Mouse (Mus musculus): ENCODE data around the gene Zfp185. TPM values are rescaled to one million over a fixed set of nuclear protein-coding genes. Genes with fewer than 3 reads are reported as not detected.
A peak's percentile ranks its signal among the peaks of the same experiment; 100 is the strongest.

The Zfp185 gene
- polyA plus RNA-seq (2015; fragmentation: Nextera tagmentation; extraction: Ambion mirVana), result 0.48 and 0.97 TPM in 2 replicates

- Histone ChIP-seq H3K9ac (replicated peaks) (no peak within 1 kb of the TSS; the same call in 1 of the 2 replicates), H3K9me3 (no peaks in the 10 kb centered on the region), H3K27me3 (peaks cover 21% of the 10 kb centered on the region), H3K4me2 (replicated peaks) (peak within 1 kb of the TSS; percentile 58), H3K4me3 (replicated peaks) (peak within 1 kb of the TSS; percentile 37), H3K4me1 (replicated peaks) (no peaks in the 10 kb centered on the region; the same call in 1 of the 2 replicates), H3K36me3 (no peaks in the 10 kb centered on the region), H3K27ac (no peak within 1 kb of the TSS)
- peak; percentile 75 for ATAC-seq
- WGBS, result 22% methylated on average over 42 of the region's 45 CpGs
Observed at GRCm38 (mm10) chrX:72986841-72987519, at the start of gene Zfp185. Zfp185 (plus strand) TSS chrX:72987339.

DNA sequence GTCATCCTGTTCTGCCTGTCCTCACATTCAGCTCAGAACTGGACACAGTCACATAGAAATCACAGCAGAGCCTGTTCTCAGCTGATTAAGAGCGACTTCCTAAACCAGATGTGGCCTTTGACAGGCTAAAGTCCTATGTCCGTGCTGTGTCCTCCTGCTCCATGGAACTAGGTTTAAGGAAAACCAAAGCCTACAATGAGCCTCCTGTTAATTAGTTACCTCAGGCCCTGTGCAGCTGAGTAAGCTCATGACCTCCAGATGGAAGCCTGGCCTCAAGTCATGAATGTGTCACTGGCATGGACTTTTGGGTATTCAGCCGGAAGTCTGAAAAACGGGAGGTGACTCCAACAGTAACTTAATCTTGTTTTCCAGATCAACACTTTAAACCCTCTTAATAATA, 33.7 kb upstream of the Zfp185 start:
- ATAC-seq, result no peak
- Histone ChIP-seq H3K4me3 (replicated peaks) (no peak overlapping the region), H3K27ac (no peak overlapping the region), H3K36me3 (peaks cover 45% of the 10 kb centered on the region), H3K9ac (replicated peaks) (no peak overlapping the region), H3K9me3 (no peaks in the 10 kb centered on the region), H3K27me3 (no peaks in the 10 kb centered on the region), H3K4me1 (replicated peaks) (no peaks in the 10 kb centered on the region), H3K4me2 (replicated peaks) (no peak overlapping the region)
- 75% methylated on average over 4 of the region's 4 CpGs for WGBS

- H3K36me3 ChIP-seq, result peaks cover 32% of the 10 kb centered on the region
- H3K27me3 ChIP-seq, result no peaks in the 10 kb centered on the region
- no peak overlapping the region for H3K27ac ChIP-seq
- WGBS, result 91% methylated on average over 4 of the region's 4 CpGs
- no peak for ATAC-seq
- no peak overlapping the region for H3K9ac ChIP-seq (replicated peaks)
- no peaks in the 10 kb centered on the region for H3K4me1 ChIP-seq (replicated peaks)
- no peaks in the 10 kb centered on the region for H3K9me3 ChIP-seq
- H3K4me2 ChIP-seq (replicated peaks), result no peak overlapping the region
- no peak overlapping the region for H3K4me3 ChIP-seq (replicated peaks)
Observed at GRCm38 (mm10) chrX:72956486-72956885, 30.7 kb upstream of the Zfp185 start.

DNA sequence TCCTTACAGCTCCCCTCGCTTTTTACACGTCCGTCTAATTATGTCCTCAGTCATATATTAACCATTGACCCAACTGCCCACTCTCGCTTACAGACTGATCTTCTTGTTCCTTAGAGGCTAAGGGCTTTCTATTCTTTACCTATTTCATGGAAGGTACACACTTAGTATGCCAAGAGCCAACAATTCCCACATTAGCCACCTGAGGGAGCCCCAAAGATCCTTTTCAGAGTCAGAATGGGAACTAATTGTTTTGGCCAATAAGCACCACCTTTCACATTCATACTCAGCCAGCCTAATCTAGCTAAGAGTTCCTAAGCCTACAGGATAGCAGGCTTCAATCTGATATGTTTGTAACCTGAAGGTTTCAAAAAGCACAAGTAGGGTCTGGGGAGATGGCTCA, 26.7 kb upstream of the Zfp185 start:
- H3K9me3 ChIP-seq, result no peaks in the 10 kb centered on the region
- H3K4me3 ChIP-seq (replicated peaks), result no peak overlapping the region
- no peak overlapping the region for H3K27ac ChIP-seq
- H3K4me1 ChIP-seq (replicated peaks), result no peaks in the 10 kb centered on the region
- no peak overlapping the region for H3K4me2 ChIP-seq (replicated peaks)
- H3K27me3 ChIP-seq, result no peaks in the 10 kb centered on the region
- H3K36me3 ChIP-seq, result peaks cover 28% of the 10 kb centered on the region
- H3K9ac ChIP-seq (replicated peaks), result no peak overlapping the region
- no peak for ATAC-seq
- 87% methylated on average over 4 of the region's 4 CpGs for WGBS

GRCm38 (mm10) chrX:72961511-72961910, 25.6 kb upstream of the Zfp185 start:
- WGBS, result 73% methylated on average over 3 of the region's 3 CpGs
- no peaks in the 10 kb centered on the region for H3K4me1 ChIP-seq (replicated peaks)
- no peak overlapping the region for H3K4me3 ChIP-seq (replicated peaks)
- H3K27ac ChIP-seq, result no peak overlapping the region
- H3K36me3 ChIP-seq, result peaks cover 20% of the 10 kb centered on the region
- H3K9me3 ChIP-seq, result no peaks in the 10 kb centered on the region
- H3K9ac ChIP-seq (replicated peaks), result no peak overlapping the region
- H3K27me3 ChIP-seq, result no peaks in the 10 kb centered on the region
- no peak overlapping the region for H3K4me2 ChIP-seq (replicated peaks)
- no peak for ATAC-seq

GRCm38 (mm10) chrX:72962743-72963142, 24.4 kb upstream of the Zfp185 start:
- no peaks in the 10 kb centered on the region for H3K27me3 ChIP-seq
- no peak for ATAC-seq
- H3K4me2 ChIP-seq (replicated peaks), result no peak overlapping the region
- H3K4me3 ChIP-seq (replicated peaks), result no peak overlapping the region
- no peaks in the 10 kb centered on the region for H3K9me3 ChIP-seq
- no peak overlapping the region for H3K27ac ChIP-seq
- no peak overlapping the region for H3K9ac ChIP-seq (replicated peaks)
- no peaks in the 10 kb centered on the region for H3K4me1 ChIP-seq (replicated peaks)
- peaks cover 10% of the 10 kb centered on the region; the same call in 1 of the 2 replicates for H3K36me3 ChIP-seq
- 82% methylated on average over 3 of the region's 3 CpGs for WGBS

- H3K36me3 ChIP-seq, result no peaks in the 10 kb centered on the region
- no peak overlapping the region for H3K27ac ChIP-seq
- no peak overlapping the region for H3K4me3 ChIP-seq (replicated peaks)
- H3K27me3 ChIP-seq, result peaks cover 20% of the 10 kb centered on the region
- no peaks in the 10 kb centered on the region for H3K9me3 ChIP-seq
- no peak for ATAC-seq
- no peak overlapping the region for H3K4me2 ChIP-seq (replicated peaks)
- no peaks in the 10 kb centered on the region; the same call in 1 of the 2 replicates for H3K4me1 ChIP-seq (replicated peaks)
- no peak overlapping the region for H3K9ac ChIP-seq (replicated peaks)
- 56% methylated on average over 6 of the region's 6 CpGs for WGBS
Observed at GRCm38 (mm10) chrX:72982831-72983230, 4.3 kb upstream of the Zfp185 start.

DNA sequence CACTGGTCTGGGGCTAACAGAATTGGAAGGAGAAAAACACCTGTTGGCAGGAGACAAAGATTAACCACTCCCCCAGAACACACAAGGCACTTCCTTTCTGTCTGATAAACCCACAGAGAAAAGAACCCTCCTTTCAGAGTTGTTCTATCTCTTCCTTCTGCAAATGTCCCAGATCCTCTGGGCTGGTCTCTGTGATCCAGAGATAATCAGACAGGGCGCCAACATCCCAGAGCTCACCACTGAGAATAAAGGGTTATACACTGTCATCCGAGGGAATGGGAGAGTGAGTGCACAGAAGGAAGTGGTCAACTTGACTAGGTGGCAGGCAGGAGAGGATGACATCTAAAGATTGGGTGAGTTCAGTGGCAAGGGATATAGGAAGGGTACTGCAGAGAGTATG, 1.5 kb upstream of the Zfp185 start:
- H3K9ac ChIP-seq (replicated peaks), result no peak overlapping the region
- H3K36me3 ChIP-seq, result no peaks in the 10 kb centered on the region
- no peak overlapping the region for H3K27ac ChIP-seq
- no peak for ATAC-seq
- H3K4me2 ChIP-seq (replicated peaks), result no peak overlapping the region
- WGBS, result 82% methylated on average over 2 of the region's 2 CpGs
- no peak overlapping the region for H3K4me3 ChIP-seq (replicated peaks)
- peaks cover 21% of the 10 kb centered on the region for H3K27me3 ChIP-seq
- no peaks in the 10 kb centered on the region for H3K9me3 ChIP-seq
- no peaks in the 10 kb centered on the region; the same call in 1 of the 2 replicates for H3K4me1 ChIP-seq (replicated peaks)

GRCm38 (mm10) chrX:72987520-72987905, 374 bp downstream of the Zfp185 start:
- peak overlapping the region; percentile 37 for H3K4me3 ChIP-seq (replicated peaks)
- WGBS, result 29% methylated on average over 14 of the region's 14 CpGs
- no peak for ATAC-seq
- no peak overlapping the region for H3K27ac ChIP-seq
- H3K9ac ChIP-seq (replicated peaks), result no peak overlapping the region; the same call in 1 of the 2 replicates
- peak overlapping the region; percentile 58 for H3K4me2 ChIP-seq (replicated peaks)
- no peaks in the 10 kb centered on the region for H3K36me3 ChIP-seq
- peaks cover 21% of the 10 kb centered on the region for H3K27me3 ChIP-seq
- H3K4me1 ChIP-seq (replicated peaks), result no peaks in the 10 kb centered on the region; the same call in 1 of the 2 replicates
- H3K9me3 ChIP-seq, result no peaks in the 10 kb centered on the region

- Histone ChIP-seq H3K36me3 (no peaks in the 10 kb centered on the region), H3K4me1 (replicated peaks) (no peaks in the 10 kb centered on the region; the same call in 1 of the 2 replicates), H3K27me3 (peaks cover 21% of the 10 kb centered on the region), H3K9me3 (no peaks in the 10 kb centered on the region), H3K27ac (no peak overlapping the region), H3K9ac (replicated peaks) (no peak overlapping the region), H3K4me3 (replicated peaks) (no peak overlapping the region), H3K4me2 (replicated peaks) (no peak overlapping the region)
- 79% methylated on average over 3 of the region's 3 CpGs for WGBS
- no peak for ATAC-seq
Observed at GRCm38 (mm10) chrX:72988431-72988830, 1.3 kb downstream of the Zfp185 start.

DNA sequence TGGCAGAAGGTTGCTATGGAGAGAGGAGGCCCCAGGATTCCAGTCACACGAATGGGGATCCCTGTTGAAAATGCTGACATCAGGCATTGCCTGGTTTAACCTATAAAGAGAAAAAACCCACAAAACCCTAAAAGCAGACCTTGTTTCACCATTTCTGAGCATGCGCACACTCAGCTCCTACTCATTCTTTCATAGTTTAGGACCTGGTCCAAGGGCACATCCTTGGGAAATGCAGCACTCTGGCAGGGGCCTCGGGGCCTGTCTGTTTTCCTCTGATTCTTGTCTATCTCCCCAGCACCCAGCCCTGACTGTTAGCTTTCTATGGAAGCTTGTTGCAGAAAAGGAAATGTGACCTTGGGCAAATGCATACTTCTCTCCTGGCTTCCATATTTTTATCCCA, 3.4 kb downstream of the Zfp185 start:
- no peaks in the 10 kb centered on the region; the same call in 1 of the 2 replicates for H3K4me1 ChIP-seq (replicated peaks)
- no peak overlapping the region for H3K27ac ChIP-seq
- no peak overlapping the region for H3K4me2 ChIP-seq (replicated peaks)
- peaks cover 20% of the 10 kb centered on the region for H3K27me3 ChIP-seq
- H3K36me3 ChIP-seq, result no peaks in the 10 kb centered on the region
- no peaks in the 10 kb centered on the region for H3K9me3 ChIP-seq
- 73% methylated on average over 3 of the region's 3 CpGs for WGBS
- ATAC-seq, result no peak
- no peak overlapping the region for H3K4me3 ChIP-seq (replicated peaks)
- no peak overlapping the region for H3K9ac ChIP-seq (replicated peaks)

- Histone ChIP-seq H3K27me3 (0 out of 2 replicates have a peak, but pooled peaks cover 5% of the 10 kb centered on the region), H3K9me3 (no peaks in the 10 kb centered on the region), H3K9ac (replicated peaks) (no peak overlapping the region), H3K4me1 (replicated peaks) (no peaks in the 10 kb centered on the region; the same call in 1 of the 2 replicates), H3K36me3 (no peaks in the 10 kb centered on the region), H3K4me3 (replicated peaks) (no peak overlapping the region), H3K4me2 (replicated peaks) (no peak overlapping the region), H3K27ac (no peak overlapping the region)
- no peak for ATAC-seq
- 67% methylated on average over 5 of the region's 5 CpGs for WGBS
Observed at GRCm38 (mm10) chrX:72992291-72992919, 5.3 kb downstream of the Zfp185 start.

All from midbrain, embryonic 13.5 days (tissue).